Mouse (Mus musculus) regulatory T cell (primary cell): Measurements from ENCODE around the gene Cp.
"Not testable (repeated sequence)": the region's sequence is repeated elsewhere in the genome, so short reads cannot be mapped to it uniquely, and the experiment has no call there.

Experiments used
- in situ Hi-C: fragments of 300-600 bp; cut with MboI, MseI; formaldehyde crosslinking; loops from one replicate; pipeline ENCODE4 v1.15.1; 2025; ENCODE audit warnings: high pct_unique_total_duplicates

Gene Cp

GRCm38 (mm10) chr3:20005611-20006010 lies 48.8 kb downstream of the Cp start:
- in situ Hi-C loops: no loop called here

GRCm38 (mm10) chr3:20007275-20007674 lies 50.4 kb downstream of the Cp start:
- in situ Hi-C loops: no loop called here

- in situ Hi-C loops: no loop called here
Observed at GRCm38 (mm10) chr3:20007759-20008158, 50.9 kb downstream of the Cp start.

GRCm38 (mm10) chr3:20010464-20010863 lies 53.6 kb downstream of the Cp start:
- in situ Hi-C loops: no loop called here

- in situ Hi-C loops: not testable (repeated sequence)
Observed at GRCm38 (mm10) chr3:20010905-20011304, 54.1 kb downstream of the Cp start.

- in situ Hi-C loops: no loop called here
Observed at GRCm38 (mm10) chr3:20014454-20014853, 57.6 kb downstream of the Cp start.

- in situ Hi-C loops: no loop called here
Observed at GRCm38 (mm10) chr3:20018076-20018475, 61.2 kb downstream of the Cp start.

- in situ Hi-C loops: no loop called here
Observed at GRCm38 (mm10) chr3:20023832-20024231, 67.0 kb downstream of the Cp start.

GRCm38 (mm10) chr3:20026481-20026880 lies 69.6 kb downstream of the Cp start:
- in situ Hi-C loops: no loop called here

GRCm38 (mm10) chr3:20026996-20027689 lies 70.3 kb downstream of the Cp start:
- in situ Hi-C loops: no loop called here

- in situ Hi-C loops: no loop called here
Observed at GRCm38 (mm10) chr3:20027788-20028187, 70.9 kb downstream of the Cp start.

- in situ Hi-C loops: no loop called here
Observed at GRCm38 (mm10) chr3:20028640-20029039, 71.8 kb downstream of the Cp start.

- in situ Hi-C loops: no loop called here
Observed at GRCm38 (mm10) chr3:20030807-20031206, 74.0 kb downstream of the Cp start.

GRCm38 (mm10) chr3:20033761-20034718 lies 77.2 kb downstream of the Cp start:
- in situ Hi-C loops: no loop called here

- in situ Hi-C loops: no loop called here
Observed at GRCm38 (mm10) chr3:20034719-20035404, 78.0 kb downstream of the Cp start, which contains the start of gene Hps3. TSS of gene Hps3 (minus strand) at chr3:20035315.

GRCm38 (mm10) chr3:20036069-20036468 lies 79.2 kb downstream of the Cp start:
- in situ Hi-C loops: no loop called here

- in situ Hi-C loops: not testable (repeated sequence)
Observed at GRCm38 (mm10) chr3:20041461-20041860, 84.6 kb downstream of the Cp start.

GRCm38 (mm10) chr3:20044736-20045135 lies 87.9 kb downstream of the Cp start:
- in situ Hi-C loops: not testable (repeated sequence)

- in situ Hi-C loops: no loop called here
Observed at GRCm38 (mm10) chr3:20057306-20058196, 100.7 kb downstream of the Cp start, which contains the start of gene Hltf. TSS of gene Hltf (plus strand) at chr3:20057811.

- in situ Hi-C loops: no loop called here
Observed at GRCm38 (mm10) chr3:20058197-20058541, 101.3 kb downstream of the Cp start.
